Mouse (Mus musculus) kidney, adult 10 weeks (tissue): ENCODE measurements around the gene Vmn1r14. TPM values are rescaled to one million over a fixed set of nuclear protein-coding genes. Genes with fewer than 3 reads are reported as not detected.

Experiments
- polyA plus RNA-seq: library from polyadenylated mRNA; stranded (reverse); fragments of 350-450 nt; fragmentation: Illumina TruSeq; extraction: RNeasy Lipid Tissue Mini Kit (QIAGEN cat#74804); gene quantifications from one replicate; pipeline ENCODE4 v1.2.3, GENCODE M21; 2014; ENCODE audit warnings: low read depth, low replicate concordance

Vmn1r14 gene
- polyA plus RNA-seq, result not detected

GRCm38 (mm10) chr6:57231386-57231785 lies at the start of gene Vmn1r14:
Vmn1r14 (plus strand) TSS chr6:57231686.

GRCm38 (mm10) chr6:57202990-57203389 lies 28.5 kb upstream of the Vmn1r14 start, which contains the start of gene Vmn1r13:
Vmn1r13 (plus strand) TSS chr6:57203290.

GRCm38 (mm10) chr6:57257652-57258051 lies 26.2 kb downstream of the Vmn1r14 start, which contains the start of gene Vmn1r15:
Vmn1r15 (plus strand) TSS chr6:57257952.

Other genes with a start within 250 kb of the Vmn1r14 start
- not detected for gene Vmn1r6, start 234.4 kb upstream of the Vmn1r14 start, polyA plus RNA-seq
- gene Vmn1r7, start 206.4 kb upstream of the Vmn1r14 start, polyA plus RNA-seq, result not detected
- not detected for gene Vmn1r8, start 199.4 kb upstream of the Vmn1r14 start, polyA plus RNA-seq
- gene Vmn1r9, start 164.9 kb upstream of the Vmn1r14 start, polyA plus RNA-seq, result not detected
- gene Vmn1r10, start 122.2 kb upstream of the Vmn1r14 start, polyA plus RNA-seq, result not detected
- gene Vmn1r11, start 98.2 kb upstream of the Vmn1r14 start, polyA plus RNA-seq, result not detected
- not detected for gene Vmn1r12, start 74.8 kb upstream of the Vmn1r14 start, polyA plus RNA-seq
- not detected for gene Vmn1r13, start 28.4 kb upstream of the Vmn1r14 start, polyA plus RNA-seq
- gene Vmn1r15, start 26.3 kb downstream of the Vmn1r14 start, polyA plus RNA-seq, result not detected
- not detected for gene Vmn1r16, start 97.8 kb downstream of the Vmn1r14 start, polyA plus RNA-seq
- gene Vmn1r17, start 132.0 kb downstream of the Vmn1r14 start, polyA plus RNA-seq, result not detected
- gene Vmn1r18, start 164.1 kb downstream of the Vmn1r14 start, polyA plus RNA-seq, result not detected
- 0.57 TPM for gene Vmn1r19, start 172.1 kb downstream of the Vmn1r14 start, polyA plus RNA-seq
- gene Vmn1r20, start 197.2 kb downstream of the Vmn1r14 start, polyA plus RNA-seq, result not detected